Mouse (Mus musculus) mouse trophoblast stem cell (cell line): ENCODE measurements around the gene Pla2g4d.

Source experiments
- in situ Hi-C, 2 experiments: fragments of 300-500 bp; cut with MseI, MboI; formaldehyde crosslinking; loops; 2 replicates in 1 of 2; 3 replicates in 1 of 2; pipeline ENCODE4 v1.15.1; 2025

Gene Pla2g4d

DNA sequence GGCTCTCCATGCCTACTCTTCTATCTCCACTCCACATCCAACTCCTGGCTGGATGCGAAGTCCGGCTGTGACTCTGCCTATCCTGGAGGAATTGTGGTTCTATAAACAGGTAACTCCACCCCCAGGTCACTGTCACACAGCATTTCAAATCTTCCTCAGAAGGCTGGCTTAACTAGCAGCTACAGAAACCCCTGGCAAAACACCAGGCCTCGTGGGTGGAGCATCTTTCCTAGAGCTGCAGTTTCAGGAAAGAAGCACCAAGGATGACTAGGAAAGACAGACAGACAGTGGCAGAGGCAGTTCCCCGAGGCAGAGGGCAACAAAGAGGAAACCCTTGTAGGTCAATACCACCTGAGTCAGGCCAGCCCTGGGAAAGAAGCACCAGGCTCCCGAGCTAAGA lies at the start of gene Pla2g4d:
Pla2g4d (minus strand) TSS at position 203 of the 400 bp plus-strand sequence.
- in situ Hi-C loops: no loop called here

DNA sequence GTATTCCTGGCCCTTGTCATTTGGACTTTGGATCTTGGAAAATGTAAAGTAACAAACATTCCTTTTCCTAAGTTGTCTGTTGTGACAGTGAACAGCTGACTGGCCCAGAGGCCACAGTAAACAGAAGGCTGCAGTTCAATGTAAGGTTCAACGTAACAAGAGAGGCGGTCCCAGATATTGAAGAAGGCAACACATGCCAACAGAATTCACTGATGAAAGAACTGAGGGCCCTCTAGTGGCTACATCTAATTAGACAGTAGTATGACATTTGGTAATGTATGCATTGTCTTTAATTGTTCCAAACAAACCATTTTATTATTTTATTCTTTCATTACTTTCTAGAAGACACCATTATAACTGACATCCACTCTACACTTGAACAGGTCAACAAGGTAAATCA lies 48.9 kb upstream of the Pla2g4d start:
- in situ Hi-C loops: no loop called here

DNA sequence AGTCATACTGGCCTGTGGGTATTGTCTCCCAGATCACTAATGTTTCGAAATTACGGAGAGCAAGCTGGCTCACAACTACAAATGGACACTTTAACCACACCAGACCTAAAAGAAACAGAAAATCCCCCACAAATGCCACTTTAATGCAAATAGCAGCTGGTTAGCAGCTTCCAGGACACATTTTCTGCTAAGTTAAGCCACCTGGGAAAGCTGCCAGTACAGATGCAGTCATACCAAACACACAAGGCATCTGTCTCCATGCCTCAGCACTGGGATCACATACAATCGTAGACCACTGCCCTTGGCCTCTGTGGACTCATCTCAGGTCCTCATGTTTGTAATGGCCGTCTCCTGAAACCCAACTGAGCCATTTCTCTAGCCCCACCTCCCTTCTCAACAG lies 42.6 kb upstream of the Pla2g4d start:
- in situ Hi-C loops: no loop called here

DNA sequence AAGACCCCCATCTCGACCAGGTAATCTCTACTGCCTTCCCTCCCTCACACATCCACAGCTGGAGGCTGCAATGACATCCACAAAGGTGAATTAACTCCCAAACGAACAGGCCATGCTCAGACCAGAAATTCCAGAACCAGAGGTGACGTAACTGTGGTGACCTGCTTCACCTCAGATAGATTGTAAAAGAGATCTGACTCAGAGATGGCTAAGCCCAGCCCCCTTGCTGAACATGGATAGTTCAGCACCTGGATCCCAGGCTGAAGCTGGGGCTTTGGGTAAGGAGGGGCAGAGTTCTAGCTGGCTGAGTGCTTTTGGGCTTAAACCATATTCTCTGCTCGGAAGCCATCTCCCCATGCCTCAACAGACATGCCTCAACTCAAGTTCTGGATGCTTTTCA lies 26.1 kb upstream of the Pla2g4d start:
- in situ Hi-C loops: no loop called here

DNA sequence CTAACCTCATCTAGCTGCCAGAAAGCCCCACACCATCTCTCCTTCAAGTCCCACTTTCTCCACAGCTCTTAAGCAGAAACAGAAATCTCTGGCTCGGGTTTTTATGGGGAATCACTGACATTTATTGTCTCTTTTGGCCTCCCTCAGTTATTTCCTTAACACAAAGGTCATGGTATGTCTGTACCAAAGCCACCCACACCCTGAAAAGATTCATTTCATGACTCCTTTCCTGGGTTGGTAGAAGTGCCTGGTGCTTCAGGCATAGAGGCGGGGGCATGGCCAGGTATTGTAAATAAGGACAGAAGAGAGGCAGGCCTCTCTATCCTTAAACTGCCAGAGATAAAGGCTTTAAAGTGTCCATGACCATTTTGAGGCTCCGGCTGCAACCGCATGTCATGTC lies 25.5 kb upstream of the Pla2g4d start:
- in situ Hi-C loops: no loop called here

DNA sequence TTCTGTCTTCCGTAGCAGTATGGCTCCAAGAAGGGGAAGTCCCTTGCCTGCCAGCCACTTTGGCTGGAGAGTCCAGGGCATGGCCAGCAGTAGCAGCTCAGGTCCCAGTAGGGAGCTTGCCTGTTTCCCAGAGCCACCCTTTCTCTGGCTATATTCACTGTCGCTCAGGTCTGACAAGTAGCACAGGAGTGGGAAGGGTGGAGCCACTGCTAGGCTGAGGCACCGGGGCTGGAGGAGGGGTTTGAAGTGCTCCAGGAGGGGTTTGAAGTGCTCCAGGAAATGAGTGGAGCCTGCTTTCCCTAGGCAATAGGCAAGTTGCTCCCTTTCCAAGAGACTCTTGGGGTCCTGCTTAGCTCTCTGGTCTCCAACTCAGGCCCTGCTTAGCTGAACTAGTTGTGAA lies 25.0 kb upstream of the Pla2g4d start, which contains the start of gene Pla2g4f:
Pla2g4f (minus strand) TSS at position 190 of the 400 bp plus-strand sequence.
- in situ Hi-C loops: no loop called here

DNA sequence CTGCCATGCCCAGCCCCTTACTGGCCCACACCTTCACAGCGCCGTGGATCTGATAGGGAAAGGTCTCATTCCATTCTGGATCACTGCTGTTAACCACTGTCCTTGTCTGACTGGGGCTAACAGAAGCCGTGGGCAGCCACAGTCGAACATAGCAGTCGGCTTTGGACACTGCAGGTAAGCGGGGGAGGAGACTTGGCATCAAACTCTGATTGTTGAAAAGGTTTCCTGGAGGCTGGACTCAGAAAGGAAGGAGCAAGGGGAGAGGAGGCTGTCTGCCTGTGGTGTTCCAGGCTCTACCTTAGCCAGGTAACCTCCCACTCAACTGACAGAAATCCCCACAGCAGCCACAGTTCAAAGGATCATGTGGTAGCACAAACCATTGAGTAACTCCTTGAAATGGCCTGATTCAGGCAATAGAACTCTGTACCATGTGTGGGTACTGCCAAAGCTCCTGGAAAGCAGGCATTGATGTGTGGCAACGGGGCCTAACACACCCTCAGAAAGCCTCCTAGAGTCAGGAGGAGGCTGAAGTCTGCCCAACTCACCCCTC lies 23.4 kb upstream of the Pla2g4d start:
- in situ Hi-C loops: no loop called here

DNA sequence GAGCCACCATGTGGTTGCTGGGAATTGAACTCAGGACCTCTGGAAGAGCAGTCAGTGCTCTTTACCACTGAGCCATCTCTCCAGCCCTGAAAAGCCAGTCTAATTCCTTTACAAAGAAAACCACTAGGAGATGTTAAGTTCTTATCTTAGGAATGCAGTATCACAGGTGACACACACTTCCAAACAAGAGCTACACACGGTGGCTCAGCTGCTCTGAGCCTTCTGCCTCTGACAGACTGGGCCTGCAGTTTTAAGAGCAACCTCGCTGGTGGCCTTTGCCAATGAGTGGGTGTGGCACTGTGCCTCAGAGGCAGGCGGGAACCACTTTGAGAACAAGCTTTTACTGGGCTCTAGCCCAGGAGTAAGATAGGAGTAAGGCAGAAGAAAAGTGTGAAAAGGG lies 15.1 kb upstream of the Pla2g4d start:
- in situ Hi-C loops: no loop called here

DNA sequence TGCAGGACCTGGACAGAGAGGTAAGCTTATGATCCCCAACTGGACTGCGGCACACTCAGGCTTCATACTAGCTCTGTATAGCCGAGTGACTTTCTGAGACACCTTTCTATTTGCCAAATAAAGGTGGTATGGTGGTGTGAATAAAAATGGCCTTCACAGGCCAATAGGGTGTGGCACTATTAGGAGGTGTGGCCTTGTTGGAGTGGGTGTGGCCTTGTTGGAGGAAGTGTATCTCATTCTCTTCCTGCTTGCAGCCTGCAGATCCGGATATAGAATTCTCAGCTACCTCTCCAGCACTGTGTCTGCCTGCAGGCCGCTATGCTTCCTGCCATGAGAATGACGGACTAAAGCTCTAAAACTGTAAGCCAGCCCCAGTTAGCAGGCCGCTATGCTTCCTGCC lies 12.1 kb upstream of the Pla2g4d start:
- in situ Hi-C loops: no loop called here

DNA sequence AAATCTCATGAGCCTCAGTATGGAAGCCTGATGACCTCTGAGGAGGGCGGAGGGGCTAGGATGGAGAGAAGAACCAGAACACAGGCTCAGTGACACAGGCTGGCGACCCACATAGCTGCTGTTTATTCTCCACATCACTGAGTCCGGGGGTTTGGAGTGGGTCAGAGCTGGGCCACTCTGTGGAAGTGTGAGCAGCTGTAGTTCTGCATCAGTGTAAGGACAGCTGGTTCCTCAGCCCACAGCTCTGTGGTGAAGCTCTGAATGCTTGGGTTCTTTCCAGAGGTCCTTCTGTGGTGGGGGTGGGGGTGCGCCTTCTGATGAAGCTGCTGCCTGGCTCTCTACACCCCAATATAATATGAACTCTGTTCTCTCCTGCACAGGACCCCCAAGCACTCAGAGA lies 10.9 kb upstream of the Pla2g4d start:
- in situ Hi-C loops: no loop called here

DNA sequence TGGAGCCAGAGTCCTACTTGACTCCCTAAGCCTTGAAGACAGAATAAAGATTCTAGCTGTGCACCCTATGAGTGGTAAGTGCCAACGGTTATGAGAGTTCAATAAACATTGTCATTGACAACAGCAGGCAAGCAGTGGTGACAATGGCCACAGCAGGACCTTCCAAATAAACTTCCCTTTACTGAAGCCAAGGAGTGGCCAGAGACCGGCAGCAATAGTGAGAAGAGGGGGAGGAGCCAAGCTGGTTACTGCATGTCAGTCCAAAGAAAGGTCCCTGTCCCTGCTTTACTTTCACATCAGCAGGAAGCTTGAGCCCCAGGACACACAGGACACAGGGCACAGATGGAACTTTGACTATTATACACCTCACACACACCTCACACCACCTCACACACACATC lies 7.2 kb upstream of the Pla2g4d start:
- in situ Hi-C loops: no loop called here

DNA sequence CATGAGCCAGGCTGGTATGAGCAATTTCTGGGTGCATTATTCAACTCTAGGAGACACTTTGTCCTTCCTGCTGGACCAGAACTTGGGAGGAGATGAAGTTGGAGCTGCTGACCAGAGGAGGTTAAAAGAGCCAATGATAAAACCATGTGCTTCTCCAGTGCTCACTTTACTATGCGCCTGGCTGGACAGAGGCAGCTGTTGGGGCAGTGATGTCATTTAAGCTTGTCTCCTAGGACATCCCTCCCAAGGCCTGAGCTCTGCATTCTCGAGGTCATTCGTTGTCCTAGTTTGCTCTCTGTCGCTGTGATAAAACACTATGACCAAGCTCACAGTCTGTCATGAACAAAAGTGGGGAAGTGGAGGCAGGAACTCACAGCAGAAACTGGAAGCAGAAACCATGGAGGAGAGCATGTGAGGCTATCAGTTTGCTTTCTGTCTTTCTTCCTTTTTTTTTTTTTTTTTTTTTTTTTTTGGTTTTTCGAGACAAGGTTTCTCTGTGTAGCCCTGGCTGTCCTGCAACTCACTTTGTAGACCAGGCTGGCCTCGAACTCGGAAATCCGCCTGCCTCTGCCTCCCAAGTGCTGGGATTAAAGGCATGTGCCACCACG lies 2.6 kb upstream of the Pla2g4d start:
- in situ Hi-C loops: no loop called here

DNA sequence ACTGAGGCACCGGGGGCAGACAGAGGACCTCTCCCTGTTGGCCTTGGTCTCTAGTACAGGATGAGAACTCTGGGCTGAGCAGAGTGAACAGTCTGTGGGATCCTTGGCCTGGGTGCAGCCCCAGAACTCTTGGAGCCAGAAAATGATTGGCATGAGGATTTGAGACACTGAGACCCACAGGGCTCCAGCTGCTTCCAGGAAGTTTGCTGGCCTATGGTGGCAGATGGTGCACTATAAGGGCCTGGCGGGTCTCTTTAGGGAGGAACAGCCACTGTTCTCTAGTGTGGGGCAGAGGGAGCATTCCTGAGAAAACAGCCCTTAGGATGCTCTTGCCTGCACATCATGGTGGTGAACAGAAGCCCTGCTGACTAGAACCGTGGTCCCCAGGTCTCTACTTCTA lies 596 bp downstream of the Pla2g4d start:
- in situ Hi-C loops: no loop called here

DNA sequence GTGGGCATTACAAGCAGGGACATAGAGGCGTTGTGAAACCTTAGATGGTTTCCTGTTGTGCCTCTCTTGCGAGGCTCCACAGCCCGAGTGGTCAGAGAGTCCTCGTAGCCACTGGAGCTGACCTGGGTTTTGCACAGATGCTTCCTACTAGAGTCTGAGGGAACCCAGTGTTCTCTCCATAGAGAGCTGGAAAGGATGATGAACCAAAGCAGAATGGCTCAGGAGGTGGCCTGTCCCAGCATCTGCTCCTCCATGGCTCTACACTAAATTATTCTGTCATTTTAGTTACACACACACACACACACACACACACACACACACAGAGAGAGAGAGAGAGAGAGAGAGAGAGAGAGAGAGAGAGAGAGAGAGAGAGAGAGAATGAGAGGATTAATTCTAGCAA lies 3.4 kb downstream of the Pla2g4d start:
- in situ Hi-C loops: no loop called here

DNA sequence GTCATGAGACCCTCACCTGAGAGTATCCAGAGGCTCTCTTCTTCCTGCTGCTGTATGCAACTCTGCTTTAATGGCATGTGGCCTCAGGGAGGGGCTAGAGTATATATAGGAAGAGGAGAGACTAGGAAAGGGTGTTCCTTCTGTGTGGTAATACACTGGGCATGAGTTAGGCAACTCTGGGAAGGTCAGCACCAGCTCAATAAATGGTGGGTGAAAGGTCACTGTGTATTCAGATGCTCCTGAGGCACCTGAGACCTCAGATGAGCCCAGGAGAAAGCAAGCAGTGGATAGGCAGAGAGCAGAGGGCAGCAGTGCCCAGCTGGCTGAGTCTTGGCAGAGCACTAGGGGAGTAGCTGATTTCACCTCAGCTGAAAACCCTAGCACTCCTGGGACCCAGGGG lies 4.3 kb downstream of the Pla2g4d start:
- in situ Hi-C loops: no loop called here

DNA sequence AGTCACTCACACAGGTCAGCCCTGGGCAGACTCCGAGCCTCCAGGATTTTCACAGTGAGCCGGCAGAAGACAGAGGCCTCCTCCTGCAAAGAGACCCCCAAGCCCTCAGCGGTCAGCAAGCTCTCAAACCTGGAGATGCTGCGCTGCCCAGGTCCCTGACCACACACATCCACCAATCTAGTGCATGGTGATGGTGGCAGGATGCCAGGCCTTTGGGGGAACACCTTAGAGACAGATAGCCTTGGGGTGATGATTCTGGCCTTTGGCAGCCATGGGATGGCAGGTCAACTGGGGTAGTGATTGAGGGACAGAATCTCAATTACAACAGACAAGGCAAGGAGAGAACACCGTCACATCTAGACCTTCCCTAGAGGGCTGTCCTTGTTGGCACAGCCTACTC lies 4.9 kb downstream of the Pla2g4d start:
- in situ Hi-C loops: no loop called here

DNA sequence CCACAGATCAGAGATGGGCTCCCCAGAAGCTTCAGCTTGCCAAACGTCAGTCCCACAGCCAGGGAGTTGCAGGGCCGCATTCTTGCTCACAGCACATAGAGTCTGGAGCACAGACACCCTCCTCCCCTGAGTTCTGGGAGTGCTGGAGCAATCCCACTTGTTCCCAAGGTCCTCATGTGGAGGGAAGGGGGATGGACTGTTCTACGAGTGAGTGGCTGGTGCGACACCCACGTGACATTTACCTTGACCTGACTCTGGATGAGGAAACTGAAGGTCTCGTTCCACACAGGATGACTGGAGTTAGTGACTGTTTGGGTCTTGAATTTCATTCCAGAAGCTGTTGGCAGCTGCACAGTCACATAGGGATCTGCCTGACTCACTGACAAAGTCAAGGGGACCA lies 5.4 kb downstream of the Pla2g4d start:
- in situ Hi-C loops: no loop called here

DNA sequence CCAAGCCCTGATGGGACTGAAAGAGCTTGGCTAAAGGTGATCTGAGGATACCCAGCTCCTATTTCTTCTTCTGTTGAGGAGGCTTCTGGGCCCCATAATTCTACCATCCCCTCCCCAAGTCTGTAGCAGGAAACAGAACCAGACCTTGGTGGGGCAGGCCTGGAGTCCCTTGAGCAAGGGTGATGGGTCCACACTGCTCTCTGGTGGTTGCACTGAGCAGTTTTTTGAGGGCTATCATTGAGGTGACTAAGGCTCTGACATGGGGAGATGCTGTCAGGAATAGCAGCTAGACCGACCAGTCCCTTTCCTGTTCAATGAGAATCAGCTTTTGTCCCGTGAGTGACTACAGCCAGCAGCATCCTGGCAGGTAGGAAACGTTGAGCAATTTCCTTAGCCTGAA lies 7.8 kb downstream of the Pla2g4d start:
- in situ Hi-C loops: no loop called here

DNA sequence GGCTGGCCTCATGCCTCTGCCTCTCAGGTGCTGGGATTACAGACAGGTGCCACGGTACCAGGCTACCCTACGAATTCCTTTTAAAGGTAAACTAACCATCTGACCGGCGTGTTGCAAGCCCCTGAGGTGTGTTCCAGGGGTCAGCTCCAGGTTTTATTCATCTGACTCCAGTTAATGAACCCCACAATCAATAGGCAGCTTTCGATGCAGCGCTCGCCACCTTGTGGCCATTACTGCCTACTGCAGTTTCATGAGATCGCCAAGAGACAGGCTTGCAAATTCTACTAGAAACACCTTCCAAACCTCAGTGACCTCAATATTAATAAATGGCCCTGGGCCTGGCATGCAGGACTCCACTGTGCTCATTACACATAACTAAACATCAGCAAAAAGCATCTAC lies 9.0 kb downstream of the Pla2g4d start:
- in situ Hi-C loops: loop anchor here in 1 of 2 experiments (5.0 kb wide), 1 partner anchor 93 kb away; no protein-coding TSS in a partner anchor

DNA sequence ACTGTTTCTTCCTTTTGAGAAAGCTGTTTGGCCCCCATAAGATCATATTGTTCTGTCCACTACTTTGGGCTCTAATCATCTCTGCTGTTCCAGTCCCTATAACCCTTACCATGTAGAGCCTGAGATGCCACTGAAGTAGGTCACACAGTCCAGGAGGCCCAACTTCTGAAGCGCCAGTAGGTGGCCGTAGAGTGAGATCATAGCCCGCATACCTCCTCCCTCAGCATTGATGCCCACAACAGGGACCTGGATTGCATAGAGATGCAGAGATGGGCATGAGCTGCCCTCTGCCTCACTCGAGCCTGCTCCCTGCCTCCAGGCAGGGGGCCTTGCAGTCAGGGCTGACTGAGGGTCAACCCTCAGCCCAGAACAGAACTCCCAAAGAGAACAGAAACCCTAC lies 12.0 kb downstream of the Pla2g4d start:
- in situ Hi-C loops: loop anchor here in 1 of 2 experiments (5.0 kb wide), 1 partner anchor 90 kb away; no protein-coding TSS in a partner anchor

DNA sequence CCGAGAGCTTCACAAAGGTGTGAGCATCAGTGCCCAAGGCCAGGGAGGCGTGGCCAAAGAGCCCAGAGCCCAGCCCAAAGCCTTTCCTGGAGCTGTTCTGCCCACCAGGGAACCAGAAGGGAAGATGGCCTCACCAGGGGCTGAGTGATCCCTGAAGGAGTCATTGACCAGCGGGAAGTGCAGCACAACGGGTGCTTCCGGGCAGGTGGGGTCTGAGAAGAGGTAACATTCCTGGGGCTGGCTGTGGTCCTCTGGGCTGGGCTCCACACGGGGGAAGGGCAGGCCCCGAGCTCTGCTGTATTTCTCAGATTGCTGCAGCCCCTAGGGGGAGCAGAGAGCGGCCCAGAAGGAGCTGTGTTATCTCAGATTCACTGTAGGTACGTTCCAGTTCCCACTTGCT lies 20.4 kb downstream of the Pla2g4d start:
- in situ Hi-C loops: loop anchor here (10.0 kb wide), 1 partner anchor 94 kb away; no protein-coding TSS in a partner anchor

DNA sequence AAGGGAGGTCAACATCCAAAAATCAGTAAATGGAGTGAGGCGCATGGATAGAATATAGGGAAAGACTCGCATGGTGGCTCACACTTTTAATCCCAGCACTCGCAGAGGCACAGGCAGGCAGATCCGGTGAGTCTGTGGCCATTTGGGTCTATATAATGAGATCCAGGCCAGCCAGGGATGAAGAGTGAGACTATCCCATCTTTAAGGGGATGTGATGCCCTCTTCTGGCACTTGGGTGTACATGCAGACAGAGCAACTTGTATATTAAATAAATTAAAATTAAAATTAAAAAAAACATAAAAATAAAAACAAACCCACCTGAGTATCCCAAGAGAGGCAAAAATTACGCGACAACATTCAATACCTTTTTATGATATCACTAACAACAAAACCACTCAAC lies 23.5 kb downstream of the Pla2g4d start:
- in situ Hi-C loops: loop anchor here (10.0 kb wide), 1 partner anchor 91 kb away; no protein-coding TSS in a partner anchor

DNA sequence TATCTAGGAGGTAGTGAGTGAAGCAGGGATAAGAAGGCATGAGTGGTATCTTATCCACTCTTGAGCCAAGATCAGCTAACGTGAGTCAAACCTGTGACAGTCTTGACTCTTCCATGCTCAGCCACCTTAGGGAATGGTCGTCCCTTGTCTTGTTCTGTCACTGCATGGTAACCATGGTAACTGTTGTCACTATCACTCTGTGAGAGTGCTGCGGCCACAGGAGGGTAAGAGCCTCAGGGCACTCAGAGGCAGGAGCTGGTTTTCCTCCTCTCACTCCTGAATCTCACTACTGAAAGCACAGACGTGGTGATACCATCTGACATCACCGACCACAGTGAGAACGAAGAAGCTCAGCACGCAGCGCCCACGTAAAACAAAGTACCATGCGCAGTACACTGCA lies 24.1 kb downstream of the Pla2g4d start:
- in situ Hi-C loops: loop anchor here (10.0 kb wide), 1 partner anchor 90 kb away; no protein-coding TSS in a partner anchor

DNA sequence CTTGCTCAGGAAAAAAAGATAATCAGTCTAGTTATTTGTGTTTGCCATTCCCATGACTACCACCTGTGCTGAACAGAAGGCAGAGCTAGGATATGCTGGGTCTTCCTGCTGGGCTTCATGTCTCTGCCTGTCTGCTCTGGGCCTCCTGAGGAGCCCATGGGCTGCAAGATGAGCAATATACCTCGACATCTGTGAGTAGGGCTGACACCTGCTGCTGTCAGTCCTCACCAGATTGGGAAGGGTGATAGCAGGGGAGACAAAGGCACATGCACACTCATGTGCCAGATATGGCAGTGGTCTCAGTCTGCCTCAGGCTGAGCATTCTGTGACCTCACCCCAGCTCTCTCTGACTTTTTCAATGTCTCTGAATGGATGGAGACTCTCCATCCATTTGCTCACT lies 26.1 kb downstream of the Pla2g4d start:
- in situ Hi-C loops: loop anchor here (10.0 kb wide), 1 partner anchor 88 kb away; no protein-coding TSS in a partner anchor
